Mouse (Mus musculus) gastrocnemius, postnatal 36 days (tissue): ENCODE measurements around the gene Ppp3ca. TPM values are rescaled to one million over a fixed set of nuclear protein-coding genes. Genes with fewer than 3 reads are reported as not detected.

Experiments used
- DNase-seq, 2 experiments: peaks; one replicate each; pipeline ENCODE4 v3.0.0; 2022
- intact Hi-C: fragments of 180-260 bp; cut with DNase I; formaldehyde crosslinking; loops from one replicate; pipeline ENCODE4 v1.15.1; 2025
- total RNA-seq, 2 experiments: library from RNA; stranded (reverse); gene quantifications; 2 replicates each; pipeline ENCODE4 v1.2.3; 2021

The Ppp3ca gene
- total RNA-seq, 2 experiments from 2014 or later: 130 to 151 TPM

GRCm38 (mm10) chr3:136793411-136793810, 123.5 kb downstream of the Ppp3ca start:
- intact Hi-C loops: no loop called here
- no peak for DNase-seq

DNA sequence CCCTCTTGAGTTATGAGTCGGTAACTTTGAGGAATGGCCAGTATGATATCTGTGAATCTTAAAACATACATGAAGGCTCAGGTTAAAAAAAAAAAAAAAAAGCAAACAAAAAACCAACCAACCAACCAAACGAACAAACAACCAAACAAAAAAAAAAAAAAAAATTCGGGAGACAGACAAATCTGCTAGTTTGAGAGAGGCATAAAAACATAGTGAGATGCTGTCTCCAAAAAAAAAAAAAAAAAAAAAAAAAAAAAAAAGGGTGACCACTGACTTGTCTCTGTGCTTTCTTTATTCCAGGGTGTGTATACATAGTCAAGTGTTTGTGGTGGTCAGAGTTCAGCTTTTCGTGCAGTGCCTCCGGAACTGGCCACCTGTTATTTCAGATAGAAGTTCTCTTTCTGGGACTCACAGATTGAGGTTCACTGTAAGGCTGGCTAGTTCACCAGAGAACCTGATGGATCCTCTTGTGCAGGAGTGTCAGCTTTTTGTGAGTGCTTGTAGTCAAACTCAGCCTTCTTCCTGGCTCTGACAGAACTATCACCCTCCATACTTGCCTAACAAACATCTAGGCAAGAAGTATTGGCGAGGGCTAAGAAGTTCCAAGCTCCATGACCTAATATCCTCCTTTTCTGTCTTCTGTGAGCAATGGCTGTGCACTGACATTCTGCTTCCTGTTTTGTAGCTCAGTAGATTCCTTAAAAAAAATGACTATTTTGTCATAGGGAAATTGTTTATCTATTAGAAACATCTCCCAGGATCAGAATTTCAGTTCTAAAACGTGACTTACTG, 124.7 kb downstream of the Ppp3ca start:
- intact Hi-C loops: no loop called here
- DNase-seq: no peak

DNA sequence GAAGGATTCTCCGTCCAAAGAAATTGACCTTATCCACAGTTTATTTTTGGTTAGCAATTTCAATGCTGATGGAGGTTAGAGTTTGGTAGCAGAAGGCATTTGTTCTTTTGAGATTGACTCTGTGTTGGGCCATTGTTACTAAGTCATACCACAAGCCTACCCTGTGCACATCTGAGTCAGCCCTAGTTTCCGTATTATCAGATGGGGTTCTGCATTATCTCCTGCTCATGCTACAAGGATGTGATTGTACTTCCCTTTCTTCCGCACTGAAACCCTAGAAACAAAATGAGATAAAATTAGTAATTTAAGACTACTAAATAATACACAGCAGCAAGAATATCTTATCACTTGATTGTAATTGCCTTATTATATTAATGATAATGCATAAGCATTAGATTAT, 129.0 kb downstream of the Ppp3ca start:
- no peak for DNase-seq
- intact Hi-C loops: no loop called here

DNA sequence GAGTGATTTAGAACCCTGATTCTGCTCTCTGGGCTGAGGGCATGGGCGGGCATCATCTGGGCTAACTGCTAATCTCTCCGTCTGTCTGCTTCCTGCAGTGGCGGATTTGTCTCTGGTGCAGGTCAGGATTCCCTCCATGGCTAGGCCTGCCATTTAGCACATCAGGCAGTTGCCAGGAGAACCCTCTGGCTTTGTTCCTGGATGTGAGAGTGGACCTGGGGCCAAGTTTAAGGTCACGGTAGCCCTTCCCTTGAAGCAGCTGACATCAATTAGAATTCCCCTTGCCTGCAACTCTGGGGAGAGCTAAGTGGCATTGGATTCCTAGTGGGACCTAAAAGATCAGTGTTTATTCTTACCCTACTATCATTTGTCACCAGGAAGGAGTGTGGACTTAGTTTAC, 132.7 kb downstream of the Ppp3ca start:
- intact Hi-C loops: no loop called here
- DNase-seq: peak; percentile 59 to 67

GRCm38 (mm10) chr3:136805897-136806296, 136.0 kb downstream of the Ppp3ca start:
- intact Hi-C loops: no loop called here
- DNase-seq: no peak

DNA sequence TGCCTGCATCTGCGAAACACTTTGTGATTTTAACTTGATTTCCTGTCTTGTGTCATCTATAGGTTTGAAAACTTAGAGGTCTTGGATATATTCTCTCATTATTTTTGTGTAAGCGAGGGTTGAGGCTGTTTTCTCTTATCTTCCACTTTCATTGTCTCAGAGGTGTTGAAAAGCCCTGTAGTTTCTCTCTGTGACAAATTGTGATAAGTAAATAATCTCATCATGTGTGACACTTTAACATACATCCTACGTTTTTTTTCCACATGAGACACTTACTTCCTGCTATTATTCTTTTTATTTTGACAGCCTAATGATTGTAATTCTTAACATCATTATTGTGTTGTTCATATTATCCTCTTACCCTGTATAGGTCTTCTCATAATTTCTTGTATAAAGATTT, 140.3 kb downstream of the Ppp3ca start:
- intact Hi-C loops: no loop called here
- DNase-seq: no peak

DNA sequence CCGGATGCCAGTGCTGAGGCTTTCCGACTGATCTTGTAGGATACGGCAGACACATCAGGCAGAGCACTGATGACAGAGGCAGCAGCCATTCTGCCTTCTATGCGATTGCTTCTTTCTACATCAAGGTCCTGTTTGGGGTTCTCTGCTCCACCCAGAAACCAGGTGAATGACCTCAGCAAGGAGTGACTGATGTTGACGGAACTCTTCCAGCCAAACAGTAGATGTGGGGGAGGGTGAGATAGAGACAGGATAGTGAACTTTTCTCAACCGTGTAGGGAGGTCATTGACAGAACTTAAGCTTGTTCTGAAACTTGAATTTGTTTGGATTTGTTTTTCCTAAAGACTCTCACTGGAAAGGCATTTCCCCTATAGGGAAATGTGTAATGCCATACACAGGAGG, 142.2 kb downstream of the Ppp3ca start:
- intact Hi-C loops: no loop called here
- no peak for DNase-seq

- DNase-seq: no peak
- intact Hi-C loops: no loop called here
These were observed 142.9 kb downstream of the Ppp3ca start for GRCm38 (mm10) chr3:136812791-136813190.

GRCm38 (mm10) chr3:136813886-136814285, 144.0 kb downstream of the Ppp3ca start:
- DNase-seq: no peak
- intact Hi-C loops: no loop called here

DNA sequence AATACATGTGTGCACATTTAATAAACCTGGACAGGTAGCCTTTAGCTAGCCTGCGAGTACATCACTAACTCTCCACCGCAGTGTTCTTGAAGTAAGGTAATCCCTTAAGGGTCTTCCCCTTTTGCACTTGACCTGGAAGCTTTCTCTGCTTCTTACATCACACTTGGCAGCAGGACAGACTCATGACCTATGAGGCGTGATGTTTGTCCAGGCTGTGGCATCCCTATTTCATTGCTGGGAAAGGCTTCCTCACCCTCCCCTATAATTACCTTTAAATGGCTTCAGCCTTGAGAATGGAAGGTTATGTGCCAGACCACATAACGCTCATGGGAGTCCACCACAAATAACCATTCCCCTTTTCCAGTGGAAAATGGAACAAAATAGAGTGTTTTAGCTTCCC, 145.0 kb downstream of the Ppp3ca start:
- intact Hi-C loops: no loop called here

DNA sequence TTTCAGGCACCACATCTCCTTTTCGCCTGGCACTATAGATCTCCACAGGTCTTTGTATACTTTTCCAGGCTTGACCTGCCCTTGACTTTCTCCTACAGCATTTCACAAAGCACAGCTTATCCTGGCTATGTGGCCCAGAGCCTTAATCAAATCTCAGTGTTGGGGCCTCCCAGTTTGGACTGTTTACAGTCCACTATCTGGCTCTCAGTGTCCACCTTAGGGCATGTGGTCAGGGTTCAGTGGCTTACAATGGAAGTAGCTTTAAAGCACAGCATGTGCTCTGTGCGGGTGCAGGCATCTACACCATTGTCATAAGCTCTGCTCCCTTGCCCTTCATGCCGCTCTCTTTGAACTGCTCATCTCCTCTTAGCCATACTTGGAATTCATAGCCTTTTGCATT, 146.4 kb downstream of the Ppp3ca start:
- intact Hi-C loops: no loop called here
- DNase-seq: no peak

More for the DNA sequence above, 145.0 kb downstream of the Ppp3ca start:
- no peak for DNase-seq

- intact Hi-C loops: no loop called here
- no peak for DNase-seq
These were observed 149.1 kb downstream of the Ppp3ca start for GRCm38 (mm10) chr3:136818997-136819396.

DNA sequence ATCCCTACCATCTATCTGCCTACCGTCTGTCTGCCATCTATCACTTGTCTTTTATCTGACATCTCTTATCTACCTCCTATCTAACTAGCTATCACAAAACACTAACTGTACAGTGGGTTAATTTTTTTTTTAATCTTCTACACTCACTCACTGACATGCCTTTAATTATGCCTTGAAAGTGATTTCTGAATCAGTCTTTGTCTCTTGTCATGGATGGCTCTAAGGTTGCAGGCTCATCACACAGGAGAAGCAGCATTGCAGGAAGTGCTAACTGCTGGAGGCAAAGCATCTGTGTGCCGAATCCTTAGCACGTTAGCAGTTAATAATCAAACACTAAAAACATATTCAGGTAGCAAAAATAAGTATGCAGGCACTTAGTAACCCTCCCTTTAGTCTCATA, 151.1 kb downstream of the Ppp3ca start:
- intact Hi-C loops: no loop called here
- DNase-seq: no peak

DNA sequence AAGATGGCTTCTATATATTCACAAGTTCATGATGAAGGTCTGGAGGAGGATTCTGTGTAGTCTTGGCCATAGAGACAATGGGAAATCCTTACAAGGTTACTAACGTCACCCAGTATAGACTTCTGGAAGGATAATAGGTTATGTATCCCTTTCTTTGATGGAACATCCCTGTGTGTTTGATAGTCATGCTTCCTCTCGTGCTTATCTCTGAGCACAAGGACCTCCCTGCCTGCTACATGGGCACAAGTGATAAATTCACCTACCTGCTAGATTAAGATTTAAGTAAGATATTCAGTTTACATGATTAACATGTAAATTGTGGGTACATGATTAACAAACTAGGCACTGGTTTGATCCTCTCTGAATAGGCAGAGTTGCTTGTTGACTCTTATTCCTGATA, 152.1 kb downstream of the Ppp3ca start:
- DNase-seq: no peak
- intact Hi-C loops: no loop called here

- no peak for DNase-seq
- intact Hi-C loops: no loop called here
These were observed 152.5 kb downstream of the Ppp3ca start for GRCm38 (mm10) chr3:136822431-136822830.

GRCm38 (mm10) chr3:136828451-136828850, 158.5 kb downstream of the Ppp3ca start:
- no peak for DNase-seq
- intact Hi-C loops: no loop called here

DNA sequence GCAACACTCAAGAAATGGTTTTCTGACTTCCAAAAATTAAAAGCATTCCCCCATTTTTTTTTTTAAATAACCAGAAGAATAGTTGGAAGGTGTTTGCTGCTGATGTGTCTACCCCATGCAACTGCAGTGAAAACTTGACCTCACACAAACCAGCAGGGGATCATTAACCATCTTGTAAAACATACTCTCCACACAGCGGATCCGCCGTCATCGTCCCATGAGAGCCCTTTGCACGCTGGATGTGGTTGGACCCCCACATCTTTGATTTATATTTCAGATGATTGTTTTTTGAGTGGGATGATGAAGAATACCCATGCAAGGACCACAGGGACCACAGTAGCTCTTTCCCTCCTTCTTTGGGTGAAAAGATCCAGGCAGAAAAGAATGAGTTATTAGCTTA, 159.2 kb downstream of the Ppp3ca start:
- DNase-seq: no peak
- intact Hi-C loops: no loop called here

DNA sequence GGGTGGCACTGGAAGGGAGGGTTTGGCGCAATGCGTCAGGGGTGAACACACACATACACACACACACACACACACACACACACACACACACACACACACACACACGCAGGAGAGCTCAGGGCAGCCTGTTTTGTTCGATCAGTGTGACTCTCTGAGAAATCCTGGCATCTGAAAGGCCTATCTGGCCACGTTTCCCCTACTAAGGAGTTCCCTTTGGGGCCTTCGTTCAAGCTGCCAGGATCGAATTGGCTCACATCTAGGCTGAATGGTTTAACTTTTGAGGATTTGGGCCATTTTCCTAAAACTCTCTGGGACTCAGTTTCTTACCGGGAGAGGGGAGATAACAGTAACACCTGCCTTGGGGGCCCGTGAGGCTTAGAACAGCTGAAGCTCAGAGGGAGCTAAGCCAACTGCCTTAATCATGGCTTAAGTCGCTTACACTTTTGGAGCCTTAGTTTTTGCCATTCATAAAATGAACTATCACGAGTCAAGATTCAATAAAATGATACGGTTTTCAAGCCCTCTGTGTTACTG, 160.8 kb downstream of the Ppp3ca start:
- DNase-seq: peak in 1 of 2 experiments; percentile 20
- intact Hi-C loops: no loop called here

GRCm38 (mm10) chr3:136833003-136833745, 163.2 kb downstream of the Ppp3ca start:
- DNase-seq: no peak
- intact Hi-C loops: no loop called here

DNA sequence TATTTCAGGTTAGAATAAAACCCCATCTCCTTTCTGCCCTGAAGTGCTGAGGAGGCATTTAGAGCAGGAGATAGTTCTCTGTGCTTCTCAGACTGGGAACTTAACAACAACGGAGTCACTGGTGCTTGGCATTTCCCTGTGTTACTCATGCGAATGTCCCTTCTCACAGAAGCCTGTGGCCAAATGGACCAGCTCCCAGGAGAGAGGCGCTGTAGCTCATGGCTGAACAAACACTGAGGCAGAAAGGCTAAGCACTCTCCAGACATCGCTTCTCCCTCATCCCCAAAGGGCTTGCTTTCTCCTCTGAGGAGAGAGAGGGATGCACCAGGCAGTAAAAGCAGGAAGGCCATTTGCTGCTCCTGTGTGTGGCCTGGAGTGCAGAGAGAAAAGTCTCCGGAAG, 164.0 kb downstream of the Ppp3ca start:
- DNase-seq: peak; percentile 24 to 48
- intact Hi-C loops: no loop called here

DNA sequence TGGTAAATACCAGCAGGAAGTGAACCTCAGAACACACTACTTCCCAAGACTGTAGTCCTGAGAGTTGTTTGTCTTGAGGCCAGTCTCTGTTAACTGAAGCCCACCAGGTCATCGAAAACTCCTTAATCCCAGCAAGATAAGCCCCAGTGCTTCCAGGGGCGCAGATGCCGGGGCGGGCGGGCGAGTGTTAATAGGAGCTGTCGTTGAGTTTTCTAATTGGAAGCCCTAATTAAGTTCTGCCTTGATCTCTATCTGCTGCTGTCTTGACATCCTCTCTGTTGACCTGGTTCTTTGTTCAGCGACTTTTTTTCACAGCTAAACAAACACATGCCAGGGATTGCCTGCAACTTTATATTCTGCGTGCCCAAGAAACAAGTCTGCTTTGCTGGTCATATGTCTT, 165.9 kb downstream of the Ppp3ca start:
- intact Hi-C loops: no loop called here
- no peak for DNase-seq
